Comparison of ENCODE assay signal across 8 mouse cellular contexts in the genomic region with DNA sequence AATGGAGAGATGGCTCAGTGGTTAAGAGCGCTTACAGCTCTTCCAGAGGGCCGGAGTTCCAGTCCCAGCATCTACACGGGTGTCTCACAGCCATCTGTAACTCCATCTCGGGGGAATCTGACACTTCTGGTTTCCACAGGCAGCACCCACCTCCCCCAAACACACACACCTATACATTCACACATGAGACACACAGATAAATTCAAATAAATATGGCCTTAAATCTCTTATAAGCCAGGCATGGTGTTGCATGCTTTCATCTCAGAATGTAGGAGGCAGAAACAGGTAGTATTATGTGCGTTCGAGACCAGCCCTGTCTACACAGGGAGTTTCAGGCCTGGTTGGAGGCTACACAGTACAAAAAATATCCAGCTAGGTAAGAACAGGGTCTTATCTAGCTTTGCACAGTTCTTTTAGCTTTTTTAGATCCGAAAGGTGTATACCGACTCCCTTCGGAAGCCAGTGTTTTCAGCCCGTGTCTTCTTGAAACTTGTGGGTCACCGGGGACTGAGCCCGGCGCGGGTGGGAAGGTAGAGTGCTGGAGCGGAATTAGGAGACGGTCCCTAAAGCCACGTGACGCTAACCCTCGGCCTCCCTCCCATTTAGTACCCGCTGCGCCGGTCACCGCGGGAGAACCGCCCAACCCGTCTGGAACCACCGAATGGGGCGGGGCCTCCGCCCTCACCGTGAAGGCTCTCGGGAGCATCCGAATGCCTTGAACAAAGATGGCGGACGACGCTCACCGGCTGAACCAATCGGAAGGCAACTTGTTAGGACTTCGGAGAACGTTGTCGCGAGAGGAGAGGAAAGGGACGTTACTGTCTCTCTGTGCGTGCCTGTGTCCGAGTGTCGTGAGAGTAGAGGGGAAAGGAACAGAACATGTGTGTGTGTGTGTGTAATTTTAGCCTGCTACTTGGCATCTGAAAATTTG. TPM values are rescaled to one million over a fixed set of nuclear protein-coding genes. Genes with fewer than 3 reads are reported as not detected.
A peak's percentile ranks its signal among the peaks of the same experiment; 100 is the strongest.
DNase-seq lines count a peak whose midpoint lies in the region; ATAC-seq and TF ChIP-seq lines count a peak whose summit lies in the region.

No protein-coding gene starts in this region.

- peak; percentile 76 to 100; a peak in 3 of 4 replicates for TF ChIP-seq POLR2A in MEL (IDR thresholded peaks at IDR 0.05; ENCODE audit: control insufficient read depth in 1 of 2, insufficient read depth in 1 of 2, low read depth in 1 of 2, low read length in 2 of 2, poor library complexity in 1 of 2)
- TF ChIP-seq POLR2A in cerebellum, adult 2 months (IDR thresholded peaks at IDR 0.05; ENCODE audit: borderline replicate concordance, insufficient read depth, low read length), result peak; percentile 99; the same call in 1 of the 2 replicates

- no peaks in the 10 kb centered on the region for H3K9me3 ChIP-seq in MEL (replicated peaks; ENCODE audit: insufficient read depth, low read length)
- H3K9me3 ChIP-seq in forebrain, postnatal 0 days (ENCODE audit: low read length), result no peaks in the 10 kb centered on the region
- no peaks in the 10 kb centered on the region for H3K9me3 ChIP-seq in lung, embryonic 15.5 days

- H3K27ac ChIP-seq in MEL (ENCODE audit: control insufficient read depth, low read depth, low read length), result peak overlapping the region; percentile 89
- H3K27ac ChIP-seq in cerebellum, adult 2 months (ENCODE audit: insufficient read depth, low read length), result peak overlapping the region; percentile 83
- peak overlapping the region; percentile 85 for H3K27ac ChIP-seq in forebrain, postnatal 0 days (ENCODE audit: low read depth, low read length)
- H3K27ac ChIP-seq in lung, embryonic 15.5 days, result peak overlapping the region; percentile 84

- peak in 1 of 2 experiments; percentile 50; a peak in 1 of 4 replicates for TF ChIP-seq EP300 in MEL (IDR thresholded peaks at IDR 0.05; ENCODE audit: low read depth in 1 of 2, low read length in 2 of 2)

- peak overlapping the region; percentile 66 for H3K4me2 ChIP-seq in forebrain, postnatal 0 days (ENCODE audit: low read depth)
- H3K4me2 ChIP-seq in lung, embryonic 15.5 days, result peak overlapping the region; percentile 89

- peaks cover 0 to 7% of the 10 kb centered on the region in 2 experiments; a peak in 2 of 4 replicates for H3K4me1 ChIP-seq in MEL (ENCODE audit: control insufficient read depth in 1 of 2, insufficient read depth in 2 of 2, low read length in 2 of 2)
- peaks cover 3% of the 10 kb centered on the region; the same call in 1 of the 2 replicates for H3K4me1 ChIP-seq in cerebellum, adult 2 months (ENCODE audit: control insufficient read depth, insufficient read depth, low read length)
- H3K4me1 ChIP-seq in forebrain, postnatal 0 days (ENCODE audit: insufficient read depth), result peaks cover 14% of the 10 kb centered on the region
- peaks cover 19% of the 10 kb centered on the region for H3K4me1 ChIP-seq in lung, embryonic 15.5 days

- no peak for TF ChIP-seq RAD21 in MEL (IDR thresholded peaks at IDR 0.05; ENCODE audit: low read depth, low read length)

- peaks cover 8% of the 10 kb centered on the region for H3K79me2 ChIP-seq in MEL (ENCODE audit: control insufficient read depth, insufficient read depth, low read length, poor library complexity)

- 3% methylated on average over 45 of the region's 45 CpGs for WGBS in cerebellum, adult 2 months
- WGBS in forebrain, postnatal 0 days, result 3% methylated on average over 45 of the region's 45 CpGs
- WGBS in lung, embryonic 15.5 days, result 2% methylated on average over 45 of the region's 45 CpGs

- peak overlapping the region; percentile 72 for H3K4me3 ChIP-seq in MEL (ENCODE audit: control insufficient read depth in 1 of 2, insufficient read depth in 1 of 2, low read depth in 2 of 2, low read length in 2 of 2)
- peak overlapping the region; percentile 68 for H3K4me3 ChIP-seq in cerebellum, adult 2 months (replicated peaks; ENCODE audit: insufficient read depth, low read depth, low read length)
- peak overlapping the region; percentile 48 for H3K4me3 ChIP-seq in forebrain, postnatal 0 days (ENCODE audit: low read depth, low read length)
- peak overlapping the region; percentile 54 for H3K4me3 ChIP-seq in lung, embryonic 15.5 days

- peaks cover 0 to 6% of the 10 kb centered on the region in 2 experiments; a peak in 2 of 4 replicates for H3K36me3 ChIP-seq in MEL (ENCODE audit: control insufficient read depth in 1 of 2, insufficient read depth in 2 of 2, low read length in 2 of 2)
- H3K36me3 ChIP-seq in forebrain, postnatal 0 days (ENCODE audit: insufficient read depth), result peaks cover 2% of the 10 kb centered on the region; the same call in 1 of the 2 replicates
- peaks cover 1% of the 10 kb centered on the region; the same call in 1 of the 2 replicates for H3K36me3 ChIP-seq in lung, embryonic 15.5 days

- peak overlapping the region; percentile 80 for H3K9ac ChIP-seq in MEL (ENCODE audit: control insufficient read depth, low read depth, low read length, poor library complexity, severe bottlenecking)
- peak overlapping the region; percentile 63 for H3K9ac ChIP-seq in forebrain, postnatal 0 days
- H3K9ac ChIP-seq in lung, embryonic 15.5 days, result peak overlapping the region; percentile 67

- TF ChIP-seq CTCF in MEL (IDR thresholded peaks at IDR 0.05 in 2 of 3, conservative IDR thresholded peaks at IDR 0.05 in 1 of 3; ENCODE audit: control insufficient read depth in 1 of 3, insufficient read depth in 1 of 3, low read depth in 2 of 3, low read length in 3 of 3, poor library complexity in 1 of 3, severe bottlenecking in 1 of 3), result no peak
- no peak for TF ChIP-seq CTCF in cerebellum, adult 2 months (IDR thresholded peaks at IDR 0.05; ENCODE audit: borderline replicate concordance, insufficient read depth, low read depth, low read length)
- TF ChIP-seq CTCF in forebrain, postnatal 0 days (IDR thresholded peaks at IDR 0.05; ENCODE audit: low read depth), result no peak

- peak; percentile 100 for DNase-seq in MEL (ENCODE audit: low read depth, low spot score)
- peak; percentile 99 for DNase-seq in cerebellum, adult 2 months
- DNase-seq in forebrain, postnatal 0 days, result peak; percentile 99
- peak; percentile 98 for DNase-seq in heart, postnatal 4 days
- DNase-seq in layer of hippocampus, adult 8-10 months (ENCODE audit: low spot score in 2 of 2), result peak; percentile 98 to 99
- peak; percentile 99 for DNase-seq in ovary, adult 18-20 months (ENCODE audit: low spot score)
- peak; percentile 98 for DNase-seq in thymus, postnatal 0 days (ENCODE audit: low spot score)

- H3K27me3 ChIP-seq in MEL (ENCODE audit: control insufficient read depth in 1 of 2, insufficient read depth in 2 of 2, low read length in 2 of 2), result no peaks in the 10 kb centered on the region
- no peaks in the 10 kb centered on the region for H3K27me3 ChIP-seq in cerebellum, adult 2 months (ENCODE audit: control insufficient read depth, insufficient read depth, low read length)
- no peaks in the 10 kb centered on the region for H3K27me3 ChIP-seq in forebrain, postnatal 0 days (ENCODE audit: insufficient read depth, low read length)
- no peaks in the 10 kb centered on the region for H3K27me3 ChIP-seq in lung, embryonic 15.5 days

- peak; percentile 98 for ATAC-seq in forebrain, postnatal 0 days
- peak; percentile 95 for ATAC-seq in lung, embryonic 15.5 days (ENCODE audit: borderline replicate concordance, extremely low read depth, low FRiP score, low TSS enrichment)

RNA-seq across cellular contexts. Expression of a gene that starts 1.1 kb away (rescaled TPM):
- total RNA-seq in MEL (2012; rRNA removed), result 71.4 and 84.8 TPM in 2 replicates
- polyA plus RNA-seq in MEL (2012; ENCODE audit: insufficient read depth in 1 of 2, insufficient read length in 2 of 2, low read depth in 1 of 2, low replicate concordance in 2 of 2, missing spikeins in 1 of 2), result 10 to 100 TPM in 1 of 2 experiments, not detected in 1; 70.5 TPM
- 60.5 and 65.2 TPM in 2 replicates for polyA plus RNA-seq in cerebellum, adult 2 months (2012; rRNA removed)
- 10.1 and 11.8 TPM in 2 replicates for total RNA-seq in forebrain, postnatal 0 days (2014; rRNA removed)
- polyA plus RNA-seq in forebrain, postnatal 0 days (2015; fragmentation: Nextera tagmentation; extraction: Ambion mirVana), result 12.4 and 14.2 TPM in 2 replicates
- total RNA-seq in heart, postnatal 4 days (2021), result 10 to 100 TPM; 46.3 to 52.0 TPM
- 100 to 1,000 TPM in 2 of 4 experiments, 10 to 100 TPM in 2; 93.7 to 108 (median 102) TPM for total RNA-seq in layer of hippocampus, adult 8-10 months (2022)
- polyA plus RNA-seq in lung, embryonic 15.5 days (2015; fragmentation: Nextera tagmentation; extraction: Ambion mirVana), result 9.9 and 11.4 TPM in 2 replicates
- polyA plus RNA-seq in thymus, postnatal 0 days (2015; fragmentation: Nextera tagmentation; extraction: Ambion mirVana), result 4.1 and 5.3 TPM in 2 replicates

RNA-seq across cellular contexts. Expression of a gene that starts 26.9 kb away (rescaled TPM):
- total RNA-seq in MEL (2012; rRNA removed), result 22.6 and 40.1 TPM in 2 replicates
- polyA plus RNA-seq in MEL (2012; ENCODE audit: insufficient read depth in 1 of 2, insufficient read length in 2 of 2, low read depth in 1 of 2, low replicate concordance in 2 of 2, missing spikeins in 1 of 2), result 10 to 100 TPM in 1 of 2 experiments, not detected in 1; 15.5 TPM
- 28.2 and 32.2 TPM in 2 replicates for polyA plus RNA-seq in cerebellum, adult 2 months (2012; rRNA removed)
- total RNA-seq in forebrain, postnatal 0 days (2014; rRNA removed), result 4.4 and 5.8 TPM in 2 replicates
- 2.9 and 3.4 TPM in 2 replicates for polyA plus RNA-seq in forebrain, postnatal 0 days (2015; fragmentation: Nextera tagmentation; extraction: Ambion mirVana)
- 1 to 10 TPM in 1 of 2 experiments, under 1 TPM in 1; 0.91 to 1.1 TPM for total RNA-seq in heart, postnatal 4 days (2021)
- 10 to 100 TPM; 52.3 to 62.7 (median 57.1) TPM for total RNA-seq in layer of hippocampus, adult 8-10 months (2022)
- 2.2 and 3.0 TPM in 2 replicates for polyA plus RNA-seq in lung, embryonic 15.5 days (2015; fragmentation: Nextera tagmentation; extraction: Ambion mirVana)
- 0.30 and 0.54 TPM in 2 replicates for polyA plus RNA-seq in thymus, postnatal 0 days (2015; fragmentation: Nextera tagmentation; extraction: Ambion mirVana)

RNA-seq across cellular contexts. Expression of a gene that starts 31.7 kb away (rescaled TPM):
- not detected in 2 replicates for total RNA-seq in MEL (2012; rRNA removed)
- not detected for polyA plus RNA-seq in MEL (2012; ENCODE audit: insufficient read depth in 1 of 2, insufficient read length in 2 of 2, low read depth in 1 of 2, low replicate concordance in 2 of 2, missing spikeins in 1 of 2)
- polyA plus RNA-seq in cerebellum, adult 2 months (2012; rRNA removed), result not detected in 2 replicates
- 3.6 and 4.7 TPM in 2 replicates for total RNA-seq in forebrain, postnatal 0 days (2014; rRNA removed)
- polyA plus RNA-seq in forebrain, postnatal 0 days (2015; fragmentation: Nextera tagmentation; extraction: Ambion mirVana), result 2.1 and 3.8 TPM in 2 replicates
- total RNA-seq in heart, postnatal 4 days (2021), result not detected
- total RNA-seq in layer of hippocampus, adult 8-10 months (2022), result 1 to 10 TPM; 1.4 to 2.9 (median 1.9) TPM
- 17.3 and 19.9 TPM in 2 replicates for polyA plus RNA-seq in lung, embryonic 15.5 days (2015; fragmentation: Nextera tagmentation; extraction: Ambion mirVana)
- 0.64 and 0.91 TPM in 2 replicates for polyA plus RNA-seq in thymus, postnatal 0 days (2015; fragmentation: Nextera tagmentation; extraction: Ambion mirVana)

RNA-seq across cellular contexts. Expression of a gene that starts 38.7 kb away (rescaled TPM):
- total RNA-seq in MEL (2012; rRNA removed), result 10.1 and 11.3 TPM in 2 replicates
- polyA plus RNA-seq in MEL (2012; ENCODE audit: insufficient read depth in 1 of 2, insufficient read length in 2 of 2, low read depth in 1 of 2, low replicate concordance in 2 of 2, missing spikeins in 1 of 2), result 10 to 100 TPM in 1 of 2 experiments, not detected in 1; 13.2 TPM
- 39.5 and 39.9 TPM in 2 replicates for polyA plus RNA-seq in cerebellum, adult 2 months (2012; rRNA removed)
- total RNA-seq in forebrain, postnatal 0 days (2014; rRNA removed), result 73.9 and 90.1 TPM in 2 replicates
- polyA plus RNA-seq in forebrain, postnatal 0 days (2015; fragmentation: Nextera tagmentation; extraction: Ambion mirVana), result 37.4 and 45.4 TPM in 2 replicates
- 10 to 100 TPM; 17.5 to 18.3 TPM for total RNA-seq in heart, postnatal 4 days (2021)
- total RNA-seq in layer of hippocampus, adult 8-10 months (2022), result 10 to 100 TPM; 32.4 to 36.4 (median 35.0) TPM
- 33.1 and 34.2 TPM in 2 replicates for polyA plus RNA-seq in lung, embryonic 15.5 days (2015; fragmentation: Nextera tagmentation; extraction: Ambion mirVana)
- 18.9 and 19.6 TPM in 2 replicates for polyA plus RNA-seq in thymus, postnatal 0 days (2015; fragmentation: Nextera tagmentation; extraction: Ambion mirVana)

Comparison
In these comparisons a context has a peak if more than half of its experiments do, and no peak if none do; other contexts are left out.
1. Peak in every context shown above with its lines: DNase-seq, ATAC-seq, H3K4me3 ChIP-seq and H3K27ac ChIP-seq.